Mouse (Mus musculus): ENCODE measurements at regions not wholly inside any gene's neighbourhood (a gene's known extent, or its start where the extent isn't known, plus 50 kb on each side); places are given as distances from the start of the nearest gene placed in this dataset.

GRCm38 (mm10) chr9:61291646-61292045 is 80.5 kb upstream of the Tle3 start:
- TF ChIP-seq CHD2 (IDR thresholded peaks at IDR 0.05; ENCODE audit: low read depth, low read length) (no peak), ZC3H11A (IDR thresholded peaks at IDR 0.05; ENCODE audit: borderline replicate concordance, low read depth, low read length) (no peak), ZNF384 (IDR thresholded peaks at IDR 0.05; ENCODE audit: low read depth, low read length) (no peak), HCFC1 (IDR thresholded peaks at IDR 0.05; ENCODE audit: borderline replicate concordance, insufficient read depth, low read length) (no peak), MAFK (IDR thresholded peaks at IDR 0.05; ENCODE audit: insufficient read depth, low read depth, low read length) (no peak)

Data from ES-E14 (cell line).